Comparison of ENCODE assay signal across 8 mouse cellular contexts in genomic region chr11:117238169-117238568, GRCm38 (mm10). TPM values are rescaled to one million over a fixed set of nuclear protein-coding genes. Genes with fewer than 3 reads are reported as not detected.
DNase-seq lines count a peak whose midpoint lies in the region; ATAC-seq lines count a peak whose summit lies in the region.

No protein-coding gene starts in this region.

- ATAC-seq in embryonic facial prominence, embryonic 12.5 days (ENCODE audit: insufficient number of reproducible peaks, insufficient read depth, low FRiP score, low TSS enrichment): peak; percentile 43; the same call in 1 of the 2 replicates
- ATAC-seq in kidney, embryonic 14.5 days (ENCODE audit: low FRiP score, low TSS enrichment): peak; percentile 63; the same call in 1 of the 2 replicates
- ATAC-seq in limb, embryonic 13.5 days (ENCODE audit: low FRiP score, low read depth): peak; percentile 69

- no peak overlapping the region; the same call in 1 of the 2 replicates for H3K27ac ChIP-seq in embryonic facial prominence, embryonic 12.5 days
- no peak overlapping the region for H3K27ac ChIP-seq in kidney, embryonic 14.5 days (ENCODE audit: low read depth, low read length)
- no peak overlapping the region for H3K27ac ChIP-seq in limb, embryonic 13.5 days

- H3K36me3 ChIP-seq in embryonic facial prominence, embryonic 12.5 days: peaks cover 7% of the 10 kb centered on the region; the same call in 1 of the 2 replicates
- H3K36me3 ChIP-seq in kidney, embryonic 14.5 days (ENCODE audit: control insufficient read depth, insufficient read depth, low read length): no peaks in the 10 kb centered on the region
- peaks cover 13% of the 10 kb centered on the region; the same call in 1 of the 2 replicates for H3K36me3 ChIP-seq in limb, embryonic 13.5 days
- H3K36me3 ChIP-seq in splenic B cell, adult 2 months (ENCODE audit: control insufficient read depth, insufficient read depth, low read length, poor library complexity, severe bottlenecking): no peaks in the 10 kb centered on the region

- H3K4me1 ChIP-seq in embryonic facial prominence, embryonic 12.5 days: peaks cover 42% of the 10 kb centered on the region
- H3K4me1 ChIP-seq in kidney, embryonic 14.5 days (ENCODE audit: control insufficient read depth, insufficient read depth, low read length): peaks cover 20% of the 10 kb centered on the region
- peaks cover 53% of the 10 kb centered on the region for H3K4me1 ChIP-seq in limb, embryonic 13.5 days

- H3K9ac ChIP-seq in embryonic facial prominence, embryonic 12.5 days: no peak overlapping the region
- no peak overlapping the region for H3K9ac ChIP-seq in kidney, embryonic 14.5 days (ENCODE audit: low read depth, low read length)
- no peak overlapping the region for H3K9ac ChIP-seq in limb, embryonic 13.5 days

- WGBS in embryonic facial prominence, embryonic 12.5 days: 0% methylated on average over 4 of the region's 4 CpGs
- 2% methylated on average over 4 of the region's 4 CpGs for WGBS in kidney, embryonic 14.5 days
- whole genome bisulfite sequencing in limb, embryonic 13.5 days: 0% methylated on average over 4 of the region's 4 CpGs

- no peaks in the 10 kb centered on the region for H3K9me3 ChIP-seq in embryonic facial prominence, embryonic 12.5 days
- H3K9me3 ChIP-seq in kidney, embryonic 14.5 days (ENCODE audit: control insufficient read depth, low read length): no peaks in the 10 kb centered on the region
- H3K9me3 ChIP-seq in limb, embryonic 13.5 days: no peaks in the 10 kb centered on the region

- H3K27me3 ChIP-seq in embryonic facial prominence, embryonic 12.5 days: no peaks in the 10 kb centered on the region
- H3K27me3 ChIP-seq in kidney, embryonic 14.5 days (ENCODE audit: control insufficient read depth, insufficient read depth, low read length): no peaks in the 10 kb centered on the region
- H3K27me3 ChIP-seq in limb, embryonic 13.5 days: no peaks in the 10 kb centered on the region
- H3K27me3 ChIP-seq in splenic B cell, adult 2 months (ENCODE audit: control insufficient read depth, insufficient read depth, low read length, poor library complexity, severe bottlenecking): no peaks in the 10 kb centered on the region

- DNase-seq in 416B (ENCODE audit: low read depth): peak; percentile 94
- peak; percentile 93 to 94 for DNase-seq in adrenal gland, postnatal 36 days
- DNase-seq in heart, adult 8-10 months (ENCODE audit: low spot score): peak; percentile 94
- DNase-seq in naive thymus-derived CD4-positive, alpha-beta T cell, adult 2 months (ENCODE audit: low read depth): peak; percentile 95
- DNase-seq in splenic B cell, adult 2 months (ENCODE audit: low read depth, low spot score): peak; percentile 91

- no peak overlapping the region for H3K4me2 ChIP-seq in embryonic facial prominence, embryonic 12.5 days (replicated peaks)
- no peak overlapping the region for H3K4me2 ChIP-seq in kidney, embryonic 14.5 days (replicated peaks; ENCODE audit: low read depth, low read length)
- H3K4me2 ChIP-seq in limb, embryonic 13.5 days (replicated peaks): no peak overlapping the region

- H3K4me3 ChIP-seq in embryonic facial prominence, embryonic 12.5 days: no peak overlapping the region
- no peak overlapping the region for H3K4me3 ChIP-seq in kidney, embryonic 14.5 days (ENCODE audit: low read length)
- no peak overlapping the region for H3K4me3 ChIP-seq in limb, embryonic 13.5 days

RNA-seq across cellular contexts. Expression of gene Sept9, which starts 38.7 kb away (rescaled TPM):
- total RNA-seq in adrenal gland, postnatal 36 days (2021): 100 to 1,000 TPM; 117 to 134 TPM
- 229 and 230 TPM in 2 replicates for polyA plus RNA-seq in embryonic facial prominence, embryonic 12.5 days (2016; fragmentation: Nextera tagmentation; extraction: Ambion mirVana)
- 10 to 100 TPM; 26.5 to 38.8 (median 31.0) TPM for total RNA-seq in heart, adult 8-10 months (2022)
- 96.6 and 104 TPM in 2 replicates for polyA plus RNA-seq in kidney, embryonic 14.5 days (2014; fragmentation: Nextera tagmentation; extraction: Ambion mirVana)
- 170 and 179 TPM in 2 replicates for polyA plus RNA-seq in limb, embryonic 13.5 days (2015; fragmentation: Nextera tagmentation; extraction: Ambion mirVana)
